Mouse (Mus musculus): ENCODE results near the gene Insm2. TPM values are rescaled to one million over a fixed set of nuclear protein-coding genes. Genes with fewer than 3 reads are reported as not detected.

The Insm2 gene
- not detected for total RNA-seq (2023)

DNA sequence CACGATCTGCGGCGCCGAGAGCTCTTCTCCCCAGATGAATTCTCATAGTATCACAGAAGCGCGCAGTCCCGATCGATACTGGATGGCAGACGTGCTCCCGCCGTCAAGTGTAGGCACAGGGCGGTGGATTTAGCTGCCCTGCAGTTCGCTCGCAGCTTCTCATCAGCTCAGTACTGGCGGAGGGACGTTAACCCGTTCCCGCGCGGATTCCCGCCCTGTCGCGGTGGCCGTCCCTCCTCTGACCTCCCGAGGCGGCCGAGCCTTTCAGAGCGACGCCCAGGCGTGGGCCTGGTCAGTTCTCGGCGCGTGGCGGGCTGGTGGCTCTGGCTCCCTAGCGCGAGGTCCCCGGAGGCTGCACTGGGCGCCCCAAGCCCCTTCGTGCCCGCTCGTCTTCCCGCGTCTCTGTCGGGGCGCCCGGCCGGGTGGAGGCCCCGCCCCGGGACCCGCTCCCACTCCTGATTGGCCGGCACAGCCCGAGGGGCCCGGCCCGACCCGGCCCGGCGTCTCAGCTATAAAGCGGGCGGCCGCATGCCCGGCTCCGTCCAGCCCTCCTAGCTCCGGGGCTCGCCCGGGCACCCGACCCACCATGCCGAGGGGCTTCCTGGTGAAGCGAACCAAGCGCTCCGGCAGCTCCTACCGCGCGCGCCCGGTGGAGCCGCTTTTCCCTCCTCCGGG lies at the start of gene Insm2:
Gene Insm2, plus strand, starts transcription at position 541 of the 675 bp plus-strand sequence.

DNA sequence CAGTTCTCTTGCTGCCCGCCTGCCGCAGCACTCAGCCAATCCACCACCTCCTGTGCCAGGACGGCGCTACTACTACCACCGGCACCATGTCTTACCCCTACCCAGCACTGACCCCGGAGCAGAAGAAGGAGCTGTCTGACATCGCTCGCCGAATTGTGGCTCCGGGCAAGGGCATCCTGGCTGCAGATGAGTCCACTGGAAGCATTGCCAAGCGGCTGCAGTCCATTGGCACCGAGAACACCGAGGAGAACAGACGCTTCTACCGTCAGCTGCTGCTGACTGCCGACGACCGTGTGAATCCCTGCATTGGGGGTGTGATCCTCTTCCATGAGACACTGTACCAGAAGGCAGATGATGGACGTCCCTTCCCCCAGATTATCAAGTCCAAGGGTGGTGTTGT lies 34.0 kb upstream of the Insm2 start, which contains the start of gene Aldoart2:
Gene Aldoart2, plus strand, starts transcription at position 34 of the 400 bp plus-strand sequence.

Other genes starting within 250 kb of the Insm2 start
- 10 to 100 TPM; 85.9 to 96.4 TPM for gene Psma6, start 215.2 kb upstream of the Insm2 start, total RNA-seq (2023)
- 100 to 1,000 TPM; 275 to 280 TPM for gene Nfkbia, start 106.8 kb upstream of the Insm2 start, total RNA-seq (2023)
- gene Aldoart2, start 34.2 kb upstream of the Insm2 start, total RNA-seq (2023) = not detected
- 10 to 100 TPM; 70.2 to 71.5 TPM for gene Ralgapa1, start 221.7 kb downstream of the Insm2 start, total RNA-seq (2023)
- gene Brms1l, start 236.9 kb downstream of the Insm2 start, total RNA-seq (2023) = 1 to 10 TPM; 8.7 to 10.0 TPM